ENCODE assay signal across 19 mouse cellular contexts in the genomic region with DNA sequence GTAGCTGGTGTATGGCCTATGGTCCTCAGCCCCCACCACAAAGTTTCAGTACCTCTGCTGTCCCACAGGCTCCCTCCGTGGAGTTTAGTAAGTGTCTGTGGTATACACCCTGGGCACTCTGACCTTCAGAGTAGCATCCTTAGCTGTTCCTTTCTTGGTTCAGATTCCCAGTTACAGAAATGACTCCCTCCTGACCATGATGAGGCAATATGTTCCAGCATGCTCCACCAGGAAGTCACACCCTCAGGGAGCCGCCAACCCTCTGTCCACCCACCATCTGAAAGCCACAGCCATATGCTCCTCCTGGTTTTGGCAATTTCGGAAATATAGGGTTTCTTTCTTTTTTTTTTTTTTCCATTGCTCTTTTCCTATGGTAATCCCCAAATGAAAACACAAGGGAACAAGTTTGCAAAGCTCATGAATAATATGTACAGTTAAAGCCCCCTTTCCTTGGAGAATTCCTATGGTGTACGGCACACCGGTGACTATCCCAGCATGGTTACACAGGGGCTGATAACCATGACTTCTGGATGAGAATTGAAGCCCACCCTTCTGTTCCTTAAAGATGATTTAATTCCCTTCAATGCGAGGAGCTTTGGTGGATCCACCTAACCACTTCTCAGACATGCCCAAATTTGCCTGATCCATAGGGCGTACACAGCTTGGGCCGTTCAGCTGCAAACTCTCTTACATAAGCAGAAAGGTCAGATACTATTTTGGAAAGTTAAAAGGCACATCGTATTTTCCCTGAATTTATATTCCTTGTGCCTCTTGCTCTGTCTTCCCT. TPM values are rescaled to one million over a fixed set of nuclear protein-coding genes. Genes with fewer than 3 reads are reported as not detected.
DNase-seq lines count a peak whose midpoint lies in the region; ATAC-seq lines count a peak whose summit lies in the region.
"Had no signal": no experiment of that assay in that cellular context is flagged by ENCODE, and none has a peak within 500 bp of the region (broad histone marks: within the 10 kb centered on the region; RNA-seq: fewer than 3 reads in every experiment).

No protein-coding gene starts in this region.

- H3K27ac ChIP-seq in forebrain, embryonic 12.5 days = no peak overlapping the region
- H3K27ac ChIP-seq: macrophage; midbrain, embryonic 13.5 days had no signal

- H3K9ac ChIP-seq in forebrain, embryonic 12.5 days = no peak overlapping the region
- H3K9ac ChIP-seq: midbrain, embryonic 13.5 days had no signal

- H3K9me3 ChIP-seq in forebrain, embryonic 12.5 days = 0 out of 2 replicates have a peak, but pooled peaks cover under 1% of the 10 kb centered on the region
- H3K9me3 ChIP-seq: midbrain, embryonic 13.5 days had no signal

- H3K36me3 ChIP-seq in forebrain, embryonic 12.5 days (replicated peaks) = no peaks in the 10 kb centered on the region
- H3K36me3 ChIP-seq: midbrain, embryonic 13.5 days had no signal

- 95% methylated on average over 9 of the region's 9 CpGs for WGBS in forebrain, embryonic 12.5 days

- no peak overlapping the region for H3K4me3 ChIP-seq in forebrain, embryonic 12.5 days (replicated peaks)
- H3K4me3 ChIP-seq: midbrain, embryonic 13.5 days; myocyte had no signal

- 0 out of 2 replicates have a peak, but pooled peaks cover 9% of the 10 kb centered on the region for H3K27me3 ChIP-seq in forebrain, embryonic 12.5 days

- no peak for ATAC-seq in forebrain, embryonic 12.5 days (ENCODE audit: low FRiP score)
- ATAC-seq in CD4-positive, CD25-positive, alpha-beta regulatory T cell, adult 4 months = no peak
- ATAC-seq: hindbrain, embryonic 16.5 days; midbrain, embryonic 13.5 days had no signal

- H3K4me2 ChIP-seq in forebrain, embryonic 12.5 days = no peak overlapping the region
- H3K4me2 ChIP-seq: heart, embryonic 11.5 days; midbrain, embryonic 13.5 days had no signal

- H3K4me1 ChIP-seq in forebrain, embryonic 12.5 days = 0 out of 2 replicates have a peak, but pooled peaks cover 9% of the 10 kb centered on the region

- peak; percentile 78 for DNase-seq in cerebellum, adult 11 months
- no peak for DNase-seq in cerebellum, postnatal 4 days (ENCODE audit: low spot score in 2 of 2)
- DNase-seq in left cerebral cortex, postnatal 25 days (ENCODE audit: low spot score in 2 of 2) = peak; percentile 4 to 84
- no peak for DNase-seq in left cerebral cortex, postnatal 4 days
- peak; percentile 6 for DNase-seq in CD4-positive helper T cell, adult 2 months (ENCODE audit: low read depth, low spot score)
- peak; percentile 22 to 48 for DNase-seq in cerebellum, postnatal 14 days
- DNase-seq: gastrocnemius, postnatal 36 days; heart, postnatal 36 days; kidney, adult 18-20 months; kidney, postnatal 25 days; thymus, postnatal 14 days had no signal

- intact Hi-C loops in left cerebral cortex, postnatal 25 days (cut with DNase I) = loop anchor here (2.0 to 5.0 kb wide), 4 partner anchors 16 to 86 kb away; partner anchors contain the start of gene Kdelc2
- intact Hi-C loops in left cerebral cortex, postnatal 4 days (cut with DNase I) = no loop called here

RNA-seq across cellular contexts. Expression of gene Kdelc2, which starts 39.0 kb away (rescaled TPM):
- total RNA-seq in left cerebral cortex, postnatal 25 days (2021) = 1 to 10 TPM; 6.8 to 7.2 TPM
- 1 to 10 TPM; 5.7 to 6.6 TPM for total RNA-seq in left cerebral cortex, postnatal 4 days (2021)
- 7.4 and 8.1 TPM in 2 replicates for polyA plus RNA-seq in forebrain, embryonic 12.5 days (2016; fragmentation: Nextera tagmentation; extraction: Ambion mirVana)
- 1 to 10 TPM in 1 of 2 experiments, under 1 TPM in 1; 0.80 to 1.5 TPM for polyA plus RNA-seq in CD4-positive, CD25-positive, alpha-beta regulatory T cell, adult 4 months (2017; shearing (Covaris generic))

RNA-seq across cellular contexts. Expression of gene Exph5, which starts 43.4 kb away (rescaled TPM):
- total RNA-seq in left cerebral cortex, postnatal 25 days (2021) = 10 to 100 TPM; 26.1 to 27.9 TPM
- total RNA-seq in left cerebral cortex, postnatal 4 days (2021) = under 1 TPM; 0.78 to 0.89 TPM
- polyA plus RNA-seq in forebrain, embryonic 12.5 days (2016; fragmentation: Nextera tagmentation; extraction: Ambion mirVana) = 0.29 and 0.36 TPM in 2 replicates
- 1 to 10 TPM; 1.5 TPM for polyA plus RNA-seq in CD4-positive, CD25-positive, alpha-beta regulatory T cell, adult 4 months (2017; shearing (Covaris generic))
- polyA plus RNA-seq: macrophage, myocyte had no signal

RNA-seq across cellular contexts. Expression of gene 4930550C14Rik, which starts 57.3 kb away (rescaled TPM):
- total RNA-seq in left cerebral cortex, postnatal 25 days (2021) = under 1 TPM; 0.32 to 0.57 TPM
- total RNA-seq in left cerebral cortex, postnatal 4 days (2021) = not detected
- polyA plus RNA-seq in forebrain, embryonic 12.5 days (2016; fragmentation: Nextera tagmentation; extraction: Ambion mirVana) = 0.11 and 0.32 TPM in 2 replicates
- polyA plus RNA-seq in CD4-positive, CD25-positive, alpha-beta regulatory T cell, adult 4 months (2017; shearing (Covaris generic)) = under 1 TPM; 0.54 to 0.98 TPM
- total RNA-seq: gastrocnemius, postnatal 36 days had no signal
- polyA plus RNA-seq: small intestine, adult 2 months had no signal

Comparison
In these comparisons a context has a peak if more than half of its experiments do, and no peak if none do; other contexts are left out.
1. DNase-seq: peak in cerebellum, adult 11 months (single experiment), left cerebral cortex, postnatal 25 days (2 of 2), CD4-positive helper T cell, adult 2 months (single experiment) and cerebellum, postnatal 14 days (2 of 2); none in cerebellum, postnatal 4 days (0 of 2) and left cerebral cortex, postnatal 4 days (single experiment).
2. RNA of gene Exph5, which starts 43.4 kb away (total RNA-seq): 26.1 to 27.9 TPM in left cerebral cortex, postnatal 25 days; 0.78 to 0.89 TPM in left cerebral cortex, postnatal 4 days; every median in the first group is over 10 times any median in the second.